8 mouse cellular contexts compared by ENCODE assay signal in genomic region chr13:73936938-73937320, GRCm38 (mm10). TPM values are rescaled to one million over a fixed set of nuclear protein-coding genes. Genes with fewer than 3 reads are reported as not detected.
DNase-seq lines count a peak whose midpoint lies in the region; ATAC-seq and TF ChIP-seq lines count a peak whose summit lies in the region.

No protein-coding gene starts in this region.

- 0 out of 2 replicates have a peak, but pooled peaks cover 5% of the 10 kb centered on the region for H3K4me1 ChIP-seq in kidney, postnatal 0 days (replicated peaks; ENCODE audit: insufficient read depth, low read length)
- H3K4me1 ChIP-seq in hindbrain, embryonic 12.5 days, result peaks cover 14% of the 10 kb centered on the region
- H3K4me1 ChIP-seq in midbrain, embryonic 13.5 days (replicated peaks), result peaks cover 21% of the 10 kb centered on the region

- peak overlapping the region; percentile 66 for H3K9ac ChIP-seq in kidney, postnatal 0 days (ENCODE audit: low read depth, low read length)
- peak overlapping the region; percentile 79 for H3K9ac ChIP-seq in hindbrain, embryonic 12.5 days
- peak overlapping the region; percentile 72 for H3K9ac ChIP-seq in midbrain, embryonic 13.5 days (replicated peaks)

- no peak for DNase-seq in kidney, postnatal 0 days (ENCODE audit: low spot score)
- no peak for DNase-seq in kidney, postnatal 36 days
- DNase-seq in c-Kit-negative CD71-positive TER-119-positive erythroid progenitor cells, embryonic 14.5 days (ENCODE audit: low read depth, low spot score), result peak; percentile 12
- DNase-seq in right cerebral cortex, postnatal 36 days (ENCODE audit: low spot score in 2 of 2), result no peak
- DNase-seq in ovary, postnatal 14 days (ENCODE audit: low spot score), result no peak
- no peak for DNase-seq in lung, postnatal 10 days

- no peaks in the 10 kb centered on the region for H3K27me3 ChIP-seq in kidney, postnatal 0 days (ENCODE audit: insufficient read depth, low read length)
- H3K27me3 ChIP-seq in hindbrain, embryonic 12.5 days, result no peaks in the 10 kb centered on the region
- H3K27me3 ChIP-seq in midbrain, embryonic 13.5 days, result no peaks in the 10 kb centered on the region

- peaks cover 5% of the 10 kb centered on the region; the same call in 1 of the 2 replicates for H3K36me3 ChIP-seq in kidney, postnatal 0 days (ENCODE audit: insufficient read depth, low read length)
- peaks cover 31% of the 10 kb centered on the region for H3K36me3 ChIP-seq in hindbrain, embryonic 12.5 days
- peaks cover 31% of the 10 kb centered on the region for H3K36me3 ChIP-seq in midbrain, embryonic 13.5 days

- H3K27ac ChIP-seq in kidney, postnatal 0 days, result no peak overlapping the region
- H3K27ac ChIP-seq in hindbrain, embryonic 12.5 days, result no peak overlapping the region
- H3K27ac ChIP-seq in midbrain, embryonic 13.5 days, result no peak overlapping the region

- 13% methylated on average over 5 of the region's 5 CpGs for WGBS in kidney, postnatal 0 days
- 16% methylated on average over 5 of the region's 5 CpGs for WGBS in hindbrain, embryonic 12.5 days
- WGBS in midbrain, embryonic 13.5 days, result 17% methylated on average over 5 of the region's 5 CpGs

- peak; percentile 6; the same call in 1 of the 2 replicates for ATAC-seq in kidney, postnatal 0 days (replicated peaks; ENCODE audit: low FRiP score, low read depth)
- ATAC-seq in hindbrain, embryonic 12.5 days (ENCODE audit: low FRiP score), result peak; percentile 44; the same call in 1 of the 2 replicates
- ATAC-seq in midbrain, embryonic 13.5 days, result peak; percentile 41; the same call in 1 of the 2 replicates

- H3K4me2 ChIP-seq in kidney, postnatal 0 days (ENCODE audit: low read length), result peak overlapping the region; percentile 76
- peak overlapping the region; percentile 77 for H3K4me2 ChIP-seq in hindbrain, embryonic 12.5 days (replicated peaks)
- H3K4me2 ChIP-seq in midbrain, embryonic 13.5 days (replicated peaks), result peak overlapping the region; percentile 85

- no peaks in the 10 kb centered on the region for H3K9me3 ChIP-seq in kidney, postnatal 0 days (replicated peaks; ENCODE audit: low read length)
- no peaks in the 10 kb centered on the region for H3K9me3 ChIP-seq in hindbrain, embryonic 12.5 days (replicated peaks)
- no peaks in the 10 kb centered on the region for H3K9me3 ChIP-seq in midbrain, embryonic 13.5 days

- peak overlapping the region; percentile 78 for H3K4me3 ChIP-seq in kidney, postnatal 0 days (replicated peaks; ENCODE audit: low read depth, low read length)
- H3K4me3 ChIP-seq in hindbrain, embryonic 12.5 days, result peak overlapping the region; percentile 79
- peak overlapping the region; percentile 65 for H3K4me3 ChIP-seq in midbrain, embryonic 13.5 days (replicated peaks)

- TF ChIP-seq CTCF in kidney, postnatal 0 days (IDR thresholded peaks at IDR 0.05; ENCODE audit: low read depth), result no peak

RNA-seq across cellular contexts. Expression of gene Trip13, which starts 0.7 kb away (rescaled TPM):
- 19.1 and 21.9 TPM in 2 replicates for polyA plus RNA-seq in kidney, postnatal 0 days (2015; fragmentation: Nextera tagmentation; extraction: Ambion mirVana)
- polyA plus RNA-seq in hindbrain, embryonic 12.5 days (2016; fragmentation: Nextera tagmentation; extraction: Ambion mirVana), result 30.7 and 32.3 TPM in 2 replicates
- 17.4 and 19.7 TPM in 2 replicates for polyA plus RNA-seq in midbrain, embryonic 13.5 days (2015; fragmentation: Nextera tagmentation; extraction: Ambion mirVana)

RNA-seq across cellular contexts. Expression of gene Brd9, which starts 0.7 kb away (rescaled TPM):
- polyA plus RNA-seq in kidney, postnatal 0 days (2015; fragmentation: Nextera tagmentation; extraction: Ambion mirVana), result 35.5 and 39.0 TPM in 2 replicates
- 83.8 and 88.4 TPM in 2 replicates for polyA plus RNA-seq in hindbrain, embryonic 12.5 days (2016; fragmentation: Nextera tagmentation; extraction: Ambion mirVana)
- 96.4 and 101 TPM in 2 replicates for polyA plus RNA-seq in midbrain, embryonic 13.5 days (2015; fragmentation: Nextera tagmentation; extraction: Ambion mirVana)

RNA-seq across cellular contexts. Expression of gene Zdhhc11, which starts 26.7 kb away (rescaled TPM):
- not detected in 2 replicates for polyA plus RNA-seq in kidney, postnatal 0 days (2015; fragmentation: Nextera tagmentation; extraction: Ambion mirVana)
- not detected in 2 replicates for polyA plus RNA-seq in hindbrain, embryonic 12.5 days (2016; fragmentation: Nextera tagmentation; extraction: Ambion mirVana)
- polyA plus RNA-seq in midbrain, embryonic 13.5 days (2015; fragmentation: Nextera tagmentation; extraction: Ambion mirVana), result not detected in 2 replicates
